Mouse (Mus musculus) thymus, postnatal 14 days (tissue): Measurements from ENCODE around the gene 3110009E18Rik.

Experiments
- DNase-seq: peaks from one replicate; pipeline ENCODE4 v3.0.0; 2021

The 3110009E18Rik gene

GRCm38 (mm10) chr1:120198151-120198550, 77.2 kb downstream of the 3110009E18Rik start:
- DNase-seq, result no peak

- no peak for DNase-seq
Observed at GRCm38 (mm10) chr1:120198942-120199341, 78.0 kb downstream of the 3110009E18Rik start.

GRCm38 (mm10) chr1:120202542-120202941, 81.6 kb downstream of the 3110009E18Rik start:
- no peak for DNase-seq

GRCm38 (mm10) chr1:120203836-120204235, 82.8 kb downstream of the 3110009E18Rik start:
- no peak for DNase-seq

GRCm38 (mm10) chr1:120204834-120205233, 83.8 kb downstream of the 3110009E18Rik start:
- no peak for DNase-seq

GRCm38 (mm10) chr1:120207568-120207967, 86.6 kb downstream of the 3110009E18Rik start:
- no peak for DNase-seq

GRCm38 (mm10) chr1:120208502-120209230, 87.7 kb downstream of the 3110009E18Rik start:
- no peak for DNase-seq

GRCm38 (mm10) chr1:120220841-120221240, 99.9 kb downstream of the 3110009E18Rik start:
- no peak for DNase-seq

GRCm38 (mm10) chr1:120221285-120221684, 100.3 kb downstream of the 3110009E18Rik start:
- DNase-seq, result no peak

- no peak for DNase-seq
Observed at GRCm38 (mm10) chr1:120223613-120224012, 102.6 kb downstream of the 3110009E18Rik start.

- DNase-seq, result no peak
Observed at GRCm38 (mm10) chr1:120229723-120230471, 108.9 kb downstream of the 3110009E18Rik start.

GRCm38 (mm10) chr1:120231334-120231733, 110.3 kb downstream of the 3110009E18Rik start:
- DNase-seq, result peak; percentile 6

GRCm38 (mm10) chr1:120232170-120232569, 111.2 kb downstream of the 3110009E18Rik start:
- no peak for DNase-seq

- no peak for DNase-seq
Observed at GRCm38 (mm10) chr1:120235631-120236215, 114.7 kb downstream of the 3110009E18Rik start.

GRCm38 (mm10) chr1:120236424-120236823, 115.4 kb downstream of the 3110009E18Rik start:
- no peak for DNase-seq

GRCm38 (mm10) chr1:120237068-120237467, 116.1 kb downstream of the 3110009E18Rik start:
- DNase-seq, result no peak
